Mouse (Mus musculus): ENCODE data around the gene Gtf3c1.

DNA sequence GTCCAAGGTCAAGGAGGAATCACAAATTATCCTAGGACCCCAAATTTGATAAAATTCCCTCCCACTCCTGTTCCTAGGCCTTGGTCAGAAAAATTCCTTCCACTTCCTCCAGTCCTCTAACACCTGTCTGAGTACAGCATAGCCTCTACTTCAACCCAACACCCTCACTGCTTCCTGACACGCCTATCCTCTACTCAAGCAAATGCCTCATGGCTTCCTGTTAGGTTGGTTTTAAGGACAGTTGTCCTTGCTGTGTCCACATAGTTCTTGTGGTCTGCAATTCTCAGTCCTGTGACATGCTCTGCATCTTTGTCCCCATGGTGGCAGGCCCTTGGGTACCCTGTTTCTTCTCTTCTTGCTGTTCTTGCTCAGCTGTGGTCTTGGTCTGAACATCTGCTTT, 37.2 kb upstream of the Gtf3c1 start:
- TF ChIP-seq CHD1 (IDR thresholded peaks at IDR 0.05; ENCODE audit: low read depth, low read length) (no peak), MAX (IDR thresholded peaks at IDR 0.05; ENCODE audit: low read length) (no peak), E2F4 (IDR thresholded peaks at IDR 0.05; ENCODE audit: borderline replicate concordance, low read depth, low read length) (no peak), NELFE (IDR thresholded peaks at IDR 0.05; ENCODE audit: low read depth, low read length) (no peak), MAZ (IDR thresholded peaks at IDR 0.05; ENCODE audit: low read depth, low read length) (no peak), CTCF (IDR thresholded peaks at IDR 0.05 in 2 of 3, conservative IDR thresholded peaks at IDR 0.05 in 1 of 3; ENCODE audit: control insufficient read depth in 1 of 3, insufficient read depth in 1 of 3, low read depth in 2 of 3, low read length in 3 of 3, poor library complexity in 1 of 3, severe bottlenecking in 1 of 3) (no peak), TCF12 (IDR thresholded peaks at IDR 0.05; ENCODE audit: low read depth, low read length) (no peak), JUND (IDR thresholded peaks at IDR 0.05; ENCODE audit: low read depth, low read length) (no peak)
